Mouse (Mus musculus) c-Kit-positive CD71-negative TER-119-negative erythroid progenitor cells, embryonic 14.5 days (primary cell): ENCODE data around the gene Eif4g3.

Experiments used
- DNase-seq: peaks from one replicate; pipeline ENCODE4 v3.0.0-alpha.2; 2013; ENCODE audit warnings: low read depth

Gene Eif4g3

GRCm38 (mm10) chr4:138063372-138064265 lies 70.8 kb downstream of the Eif4g3 start:
- no peak for DNase-seq

- DNase-seq = no peak
These were observed 72.2 kb downstream of the Eif4g3 start for GRCm38 (mm10) chr4:138064882-138065592.

- DNase-seq = no peak
These were observed 72.9 kb downstream of the Eif4g3 start for GRCm38 (mm10) chr4:138065593-138066169.

- DNase-seq = no peak
These were observed 73.6 kb downstream of the Eif4g3 start for GRCm38 (mm10) chr4:138066421-138066820.

GRCm38 (mm10) chr4:138067858-138068257 lies 75.0 kb downstream of the Eif4g3 start:
- DNase-seq = no peak

GRCm38 (mm10) chr4:138068598-138068997 lies 75.8 kb downstream of the Eif4g3 start:
- DNase-seq = peak; percentile 18

GRCm38 (mm10) chr4:138069371-138069770 lies 76.5 kb downstream of the Eif4g3 start:
- no peak for DNase-seq

GRCm38 (mm10) chr4:138071497-138071896 lies 78.7 kb downstream of the Eif4g3 start:
- no peak for DNase-seq

- no peak for DNase-seq
These were observed 80.3 kb downstream of the Eif4g3 start for GRCm38 (mm10) chr4:138073086-138073485.

- DNase-seq = no peak
These were observed 80.7 kb downstream of the Eif4g3 start for GRCm38 (mm10) chr4:138073531-138073930.

- no peak for DNase-seq
These were observed 82.2 kb downstream of the Eif4g3 start for GRCm38 (mm10) chr4:138074896-138075584.

GRCm38 (mm10) chr4:138077663-138078295 lies 85.0 kb downstream of the Eif4g3 start:
- DNase-seq = no peak

GRCm38 (mm10) chr4:138079234-138079633 lies 86.4 kb downstream of the Eif4g3 start:
- no peak for DNase-seq

GRCm38 (mm10) chr4:138082466-138082865 lies 89.6 kb downstream of the Eif4g3 start:
- no peak for DNase-seq

- DNase-seq = no peak
These were observed 91.3 kb downstream of the Eif4g3 start for GRCm38 (mm10) chr4:138084103-138084502.

GRCm38 (mm10) chr4:138084851-138085573 lies 92.2 kb downstream of the Eif4g3 start:
- no peak for DNase-seq

GRCm38 (mm10) chr4:138086949-138087348 lies 94.1 kb downstream of the Eif4g3 start:
- DNase-seq = no peak

GRCm38 (mm10) chr4:138089512-138089911 lies 96.7 kb downstream of the Eif4g3 start:
- DNase-seq = no peak

GRCm38 (mm10) chr4:138091562-138092194 lies 98.9 kb downstream of the Eif4g3 start:
- DNase-seq = no peak

- DNase-seq = no peak
These were observed 107.6 kb downstream of the Eif4g3 start for GRCm38 (mm10) chr4:138100456-138100855.
